Mouse (Mus musculus) bone marrow macrophage, adult 2 months (primary cell): ENCODE measurements around the gene Arhgef1.

Experiments used
- CTCF ChIP-seq: IDR thresholded peaks from 2 replicates; pipeline ENCODE4 v1.5.1; 2012; ENCODE audit warnings: low read depth, mild to moderate bottlenecking, low read length, moderate library complexity
- POLR2A ChIP-seq: IDR thresholded peaks from 2 replicates; pipeline ENCODE4 v1.6.1; 2012; ENCODE audit warnings: mild to moderate bottlenecking, low read depth, low read length, borderline replicate concordance

DNA sequence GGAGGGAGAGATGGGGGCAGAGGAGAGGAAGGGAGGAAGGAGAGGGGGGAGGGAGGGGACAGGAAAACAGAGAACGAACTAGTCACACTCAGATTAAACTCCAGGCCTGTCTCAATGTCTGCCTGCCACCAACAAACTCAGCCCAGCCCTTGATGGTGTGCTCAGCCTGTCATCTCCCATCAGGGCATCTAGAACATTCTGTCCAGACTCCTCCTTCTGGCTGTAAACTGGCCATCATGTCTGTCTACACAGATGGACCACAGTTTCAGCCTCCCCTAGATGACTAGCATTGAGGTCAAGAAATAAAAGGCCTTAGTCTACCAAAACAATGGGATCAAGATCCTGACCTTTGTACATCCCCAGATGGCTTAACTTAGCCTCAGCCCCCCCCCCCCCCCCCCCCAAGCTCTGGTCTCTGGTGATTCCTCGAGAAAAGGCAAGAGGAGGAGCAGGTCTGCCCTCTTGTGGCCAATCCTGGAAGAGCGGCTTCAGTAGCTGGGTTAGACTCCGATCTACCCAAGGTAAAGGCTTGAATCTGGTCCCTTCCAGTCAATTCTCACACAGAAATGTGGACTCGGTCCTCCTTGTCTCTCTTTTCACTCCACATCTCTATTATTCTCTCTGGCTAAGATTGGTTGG lies 62.3 kb downstream of the Arhgef1 start:
- TF ChIP-seq CTCF (peak; percentile 56), POLR2A (no peak)
